Mouse (Mus musculus): ENCODE data around the gene B830017H08Rik. TPM values are rescaled to one million over a fixed set of nuclear protein-coding genes. Genes with fewer than 3 reads are reported as not detected.
A peak's percentile ranks its signal among the peaks of the same experiment; 100 is the strongest.

The B830017H08Rik gene
- polyA plus RNA-seq, 1 experiment from 2014 or later: 3.9 TPM

GRCm38 (mm10) chr16:17806581-17807191 lies 26.2 kb upstream of the B830017H08Rik start:
- Histone ChIP-seq H3K27me3 (replicated peaks; ENCODE audit: control insufficient read depth, insufficient read depth, low read length) (peaks cover 34% of the 10 kb centered on the region), H3K9ac (ENCODE audit: low read depth, low read length) (peak overlapping the region; percentile 92), H3K36me3 (ENCODE audit: control insufficient read depth, insufficient read depth, low read length) (no peaks in the 10 kb centered on the region), H3K27ac (ENCODE audit: low read depth, low read length) (peak overlapping the region; percentile 89), H3K4me1 (ENCODE audit: control insufficient read depth, insufficient read depth, low read depth, low read length) (peaks cover 50% of the 10 kb centered on the region), H3K4me2 (ENCODE audit: low read length) (peak overlapping the region; percentile 97), H3K9me3 (ENCODE audit: control insufficient read depth, low read length) (no peaks in the 10 kb centered on the region), H3K4me3 (ENCODE audit: low read length) (peak overlapping the region; percentile 73)
- ATAC-seq: peak; percentile 26
- WGBS: 2% methylated on average over 49 of the region's 50 CpGs

GRCm38 (mm10) chr16:17807192-17808009 lies 25.5 kb upstream of the B830017H08Rik start:
- Histone ChIP-seq H3K4me2 (ENCODE audit: low read length) (peak overlapping the region; percentile 97), H3K4me3 (ENCODE audit: low read length) (peak overlapping the region; percentile 73), H3K27me3 (replicated peaks; ENCODE audit: control insufficient read depth, insufficient read depth, low read length) (peaks cover 28% of the 10 kb centered on the region), H3K36me3 (ENCODE audit: control insufficient read depth, insufficient read depth, low read length) (no peaks in the 10 kb centered on the region), H3K4me1 (ENCODE audit: control insufficient read depth, insufficient read depth, low read depth, low read length) (peaks cover 47% of the 10 kb centered on the region), H3K9me3 (ENCODE audit: control insufficient read depth, low read length) (no peaks in the 10 kb centered on the region), H3K9ac (ENCODE audit: low read depth, low read length) (peak overlapping the region; percentile 92), H3K27ac (ENCODE audit: low read depth, low read length) (peak overlapping the region; percentile 89)
- ATAC-seq: peak; percentile 87
- WGBS: 2% methylated on average over 60 of the region's 73 CpGs

GRCm38 (mm10) chr16:17809125-17809524 lies 23.8 kb upstream of the B830017H08Rik start:
- no peak overlapping the region; the same call in 1 of the 2 replicates for H3K27ac ChIP-seq (ENCODE audit: low read depth, low read length)
- H3K9ac ChIP-seq (ENCODE audit: low read depth, low read length): no peak overlapping the region
- H3K4me3 ChIP-seq (ENCODE audit: low read length): no peak overlapping the region
- H3K9me3 ChIP-seq (ENCODE audit: control insufficient read depth, low read length): no peaks in the 10 kb centered on the region
- peaks cover 17% of the 10 kb centered on the region for H3K27me3 ChIP-seq (replicated peaks; ENCODE audit: control insufficient read depth, insufficient read depth, low read length)
- peaks cover 32% of the 10 kb centered on the region for H3K4me1 ChIP-seq (ENCODE audit: control insufficient read depth, insufficient read depth, low read depth, low read length)
- H3K4me2 ChIP-seq (ENCODE audit: low read length): no peak overlapping the region
- H3K36me3 ChIP-seq (ENCODE audit: control insufficient read depth, insufficient read depth, low read length): no peaks in the 10 kb centered on the region
- WGBS: 75% methylated on average over 4 of the region's 4 CpGs
- ATAC-seq: no peak

GRCm38 (mm10) chr16:17809711-17810110 lies 23.2 kb upstream of the B830017H08Rik start:
- no peak overlapping the region for H3K4me2 ChIP-seq (ENCODE audit: low read length)
- H3K27ac ChIP-seq (ENCODE audit: low read depth, low read length): no peak overlapping the region; the same call in 1 of the 2 replicates
- no peaks in the 10 kb centered on the region for H3K9me3 ChIP-seq (ENCODE audit: control insufficient read depth, low read length)
- 0 out of 2 replicates have a peak overlapping the region, but pooled peaks have one; percentile 14 for H3K9ac ChIP-seq (ENCODE audit: low read depth, low read length)
- no peaks in the 10 kb centered on the region for H3K36me3 ChIP-seq (ENCODE audit: control insufficient read depth, insufficient read depth, low read length)
- H3K4me3 ChIP-seq (ENCODE audit: low read length): no peak overlapping the region
- no peak for ATAC-seq
- WGBS: 20% methylated on average over 7 of the region's 7 CpGs
- H3K4me1 ChIP-seq (ENCODE audit: control insufficient read depth, insufficient read depth, low read depth, low read length): peaks cover 26% of the 10 kb centered on the region
- peaks cover 14% of the 10 kb centered on the region for H3K27me3 ChIP-seq (replicated peaks; ENCODE audit: control insufficient read depth, insufficient read depth, low read length)

- Histone ChIP-seq H3K4me1 (ENCODE audit: control insufficient read depth, insufficient read depth, low read depth, low read length) (peaks cover 22% of the 10 kb centered on the region), H3K9ac (ENCODE audit: low read depth, low read length) (no peak overlapping the region), H3K27ac (ENCODE audit: low read depth, low read length) (no peak overlapping the region), H3K27me3 (replicated peaks; ENCODE audit: control insufficient read depth, insufficient read depth, low read length) (peaks cover 3% of the 10 kb centered on the region; the same call in 1 of the 2 replicates), H3K4me3 (ENCODE audit: low read length) (no peak overlapping the region), H3K4me2 (ENCODE audit: low read length) (no peak overlapping the region), H3K36me3 (ENCODE audit: control insufficient read depth, insufficient read depth, low read length) (no peaks in the 10 kb centered on the region), H3K9me3 (ENCODE audit: control insufficient read depth, low read length) (no peaks in the 10 kb centered on the region)
- no peak for ATAC-seq
- 11% methylated on average over 5 of the region's 5 CpGs for WGBS
Measured at GRCm38 (mm10) chr16:17812120-17812519, 20.8 kb upstream of the B830017H08Rik start.

- H3K4me1 ChIP-seq (ENCODE audit: control insufficient read depth, insufficient read depth, low read depth, low read length): peaks cover 16% of the 10 kb centered on the region
- ATAC-seq: no peak
- peaks cover 3% of the 10 kb centered on the region; the same call in 1 of the 2 replicates for H3K27me3 ChIP-seq (replicated peaks; ENCODE audit: control insufficient read depth, insufficient read depth, low read length)
- WGBS: 64% methylated on average over 4 of the region's 4 CpGs
- H3K36me3 ChIP-seq (ENCODE audit: control insufficient read depth, insufficient read depth, low read length): no peaks in the 10 kb centered on the region
- H3K9me3 ChIP-seq (ENCODE audit: control insufficient read depth, low read length): no peaks in the 10 kb centered on the region
- no peak overlapping the region for H3K9ac ChIP-seq (ENCODE audit: low read depth, low read length)
- no peak overlapping the region for H3K27ac ChIP-seq (ENCODE audit: low read depth, low read length)
- H3K4me2 ChIP-seq (ENCODE audit: low read length): no peak overlapping the region
- H3K4me3 ChIP-seq (ENCODE audit: low read length): no peak overlapping the region
Measured at GRCm38 (mm10) chr16:17813173-17813572, 19.7 kb upstream of the B830017H08Rik start.

- 2% methylated on average over 55 of the region's 63 CpGs for WGBS
Measured at GRCm38 (mm10) chr16:17815411-17816402, 17.2 kb upstream of the B830017H08Rik start.

GRCm38 (mm10) chr16:17816528-17816927 lies 16.4 kb upstream of the B830017H08Rik start:
- peaks cover 5% of the 10 kb centered on the region for H3K27me3 ChIP-seq (replicated peaks; ENCODE audit: control insufficient read depth, insufficient read depth, low read length)
- peaks cover 8% of the 10 kb centered on the region for H3K4me1 ChIP-seq (ENCODE audit: control insufficient read depth, insufficient read depth, low read depth, low read length)
- no peaks in the 10 kb centered on the region for H3K36me3 ChIP-seq (ENCODE audit: control insufficient read depth, insufficient read depth, low read length)
- WGBS: 80% methylated on average over 8 of the region's 8 CpGs
- H3K4me3 ChIP-seq (ENCODE audit: low read length): no peak overlapping the region
- H3K9me3 ChIP-seq (ENCODE audit: control insufficient read depth, low read length): no peaks in the 10 kb centered on the region
- no peak overlapping the region for H3K9ac ChIP-seq (ENCODE audit: low read depth, low read length)
- no peak for ATAC-seq
- H3K27ac ChIP-seq (ENCODE audit: low read depth, low read length): peak overlapping the region; percentile 72; the same call in 1 of the 2 replicates
- no peak overlapping the region for H3K4me2 ChIP-seq (ENCODE audit: low read length)

More at GRCm38 (mm10) chr16:17815411-17816402, 17.2 kb upstream of the B830017H08Rik start:
- Histone ChIP-seq H3K36me3 (ENCODE audit: control insufficient read depth, insufficient read depth, low read length) (no peaks in the 10 kb centered on the region), H3K4me2 (ENCODE audit: low read length) (peak overlapping the region; percentile 95), H3K27me3 (replicated peaks; ENCODE audit: control insufficient read depth, insufficient read depth, low read length) (peaks cover 5% of the 10 kb centered on the region), H3K4me1 (ENCODE audit: control insufficient read depth, insufficient read depth, low read depth, low read length) (peaks cover 8% of the 10 kb centered on the region), H3K4me3 (ENCODE audit: low read length) (peak overlapping the region; percentile 57), H3K9me3 (ENCODE audit: control insufficient read depth, low read length) (no peaks in the 10 kb centered on the region), H3K9ac (ENCODE audit: low read depth, low read length) (peak overlapping the region; percentile 79), H3K27ac (ENCODE audit: low read depth, low read length) (peak overlapping the region; percentile 72)
- ATAC-seq: peak; percentile 89

All from hindbrain, embryonic 16.5 days (tissue).